Mouse (Mus musculus) midbrain, embryonic 12.5 days (tissue): Measurements from ENCODE around the gene Rhbdl2. TPM values are rescaled to one million over a fixed set of nuclear protein-coding genes. Genes with fewer than 3 reads are reported as not detected.

Source experiments
- ATAC-seq: fragments of 200-750 bp; cut with Nextera tagmentation; 2 replicates; pipeline ENCODE4 v1.8.0; 2017; ENCODE audit warnings: low read depth, moderate TSS enrichment, moderate library complexity; ENCODE audit not compliant: low FRiP score
- H3K27ac ChIP-seq: fragments of 300-500 bp; sonication (generic); replicated peaks from 2 replicates; pipeline ENCODE4 v1.5.1; 2016; ENCODE audit warnings: mild to moderate bottlenecking
- H3K27me3 ChIP-seq: fragments of 300-500 bp; sonication (generic); 2 replicates; pipeline ENCODE4 v1.6.1; 2016; ENCODE audit warnings: mild to moderate bottlenecking
- H3K36me3 ChIP-seq: fragments of 300-500 bp; sonication (generic); 2 replicates; pipeline ENCODE4 v1.6.1; 2016
- H3K4me1 ChIP-seq: fragments of 300-500 bp; sonication (generic); 2 replicates; pipeline ENCODE4 v1.6.1; 2016
- H3K4me2 ChIP-seq: fragments of 300-500 bp; sonication (generic); replicated peaks from 2 replicates; pipeline ENCODE4 v1.6.1; 2016; ENCODE audit warnings: mild to moderate bottlenecking, moderate library complexity
- H3K4me3 ChIP-seq: fragments of 300-500 bp; sonication (generic); 2 replicates; pipeline ENCODE4 v1.5.1; 2016; ENCODE audit warnings: mild to moderate bottlenecking
- H3K9ac ChIP-seq: fragments of 300-500 bp; sonication (generic); replicated peaks from 2 replicates; pipeline ENCODE4 v1.6.1; 2016; ENCODE audit warnings: mild to moderate bottlenecking, moderate library complexity
- H3K9me3 ChIP-seq: fragments of 300-500 bp; sonication (generic); 2 replicates; pipeline ENCODE4 v1.6.1; 2016; ENCODE audit warnings: mild to moderate bottlenecking
- WGBS: fragments of 180-500 bp; shearing (Covaris S2); methylation state at CpG from one replicate; pipeline ENCODE4 v1.1.7; 2016; 5-methylcytosine and 5-hydroxymethylcytosine counted together
- polyA plus RNA-seq: library from polyadenylated mRNA; unstranded; fragments of >200 nt; fragmentation: Nextera tagmentation; extraction: Ambion mirVana; gene quantifications from 2 replicates; pipeline ENCODE4 v1.2.1, GENCODE M21; 2016

The Rhbdl2 gene
- polyA plus RNA-seq, 1 experiment from 2014 or later = 0.47 TPM

- 83% methylated on average over 8 of the region's 8 CpGs for WGBS
- no peak overlapping the region for H3K4me2 ChIP-seq
- H3K4me1 ChIP-seq = no peaks in the 10 kb centered on the region
- ATAC-seq = no peak
- no peak overlapping the region for H3K4me3 ChIP-seq
- no peaks in the 10 kb centered on the region for H3K36me3 ChIP-seq
- H3K9ac ChIP-seq = no peak overlapping the region
- H3K27me3 ChIP-seq = no peaks in the 10 kb centered on the region
- H3K9me3 ChIP-seq = no peaks in the 10 kb centered on the region
- H3K27ac ChIP-seq = no peak overlapping the region
Measured at GRCm38 (mm10) chr4:123842126-123842525, 54.5 kb downstream of the Rhbdl2 start.

GRCm38 (mm10) chr4:123856888-123857287 lies 69.2 kb downstream of the Rhbdl2 start:
- Histone ChIP-seq H3K36me3 (no peaks in the 10 kb centered on the region), H3K27ac (no peak overlapping the region), H3K4me1 (no peaks in the 10 kb centered on the region), H3K9ac (no peak overlapping the region), H3K27me3 (no peaks in the 10 kb centered on the region), H3K9me3 (no peaks in the 10 kb centered on the region), H3K4me3 (no peak overlapping the region), H3K4me2 (no peak overlapping the region)
- 62% methylated on average over 4 of the region's 4 CpGs for WGBS
- no peak for ATAC-seq

GRCm38 (mm10) chr4:123858090-123858489 lies 70.4 kb downstream of the Rhbdl2 start:
- Histone ChIP-seq H3K27me3 (no peaks in the 10 kb centered on the region), H3K9ac (no peak overlapping the region), H3K27ac (no peak overlapping the region), H3K4me3 (no peak overlapping the region), H3K4me1 (no peaks in the 10 kb centered on the region), H3K36me3 (no peaks in the 10 kb centered on the region), H3K4me2 (no peak overlapping the region), H3K9me3 (no peaks in the 10 kb centered on the region)
- WGBS = 86% methylated on average over 7 of the region's 7 CpGs
- no peak for ATAC-seq

DNA sequence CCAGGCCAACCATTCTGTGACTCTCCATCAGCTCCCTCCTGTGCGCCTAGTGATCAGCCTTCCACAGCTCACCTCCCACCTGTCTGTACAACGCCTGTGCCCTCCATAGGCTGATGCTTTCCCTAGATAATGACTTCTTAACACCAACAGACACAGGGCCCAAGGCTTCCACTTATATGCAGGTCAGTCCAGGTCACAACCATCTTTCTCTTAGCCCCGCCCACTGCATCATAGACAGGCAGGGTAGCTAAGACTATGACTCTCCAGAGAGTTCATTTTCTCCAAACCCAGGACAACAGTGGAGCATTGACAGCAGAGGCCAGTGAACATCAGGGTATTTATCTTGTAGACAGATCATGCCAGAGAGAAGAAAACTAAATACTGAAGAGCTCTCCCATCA lies 71.7 kb downstream of the Rhbdl2 start, which contains the start of gene 4933427I04Rik:
Gene 4933427I04Rik (plus strand): TSS at position 301 of the 400 bp plus-strand sequence.
- H3K36me3 ChIP-seq = no peaks in the 10 kb centered on the region
- WGBS = 88% methylated on average over 3 of the region's 3 CpGs
- no peak within 1 kb of the TSS for H3K4me2 ChIP-seq
- H3K9ac ChIP-seq = no peak within 1 kb of the TSS
- H3K4me3 ChIP-seq = no peak within 1 kb of the TSS
- ATAC-seq = no peak
- H3K4me1 ChIP-seq = no peaks in the 10 kb centered on the region
- H3K27ac ChIP-seq = no peak within 1 kb of the TSS
- H3K9me3 ChIP-seq = no peaks in the 10 kb centered on the region
- no peaks in the 10 kb centered on the region for H3K27me3 ChIP-seq

DNA sequence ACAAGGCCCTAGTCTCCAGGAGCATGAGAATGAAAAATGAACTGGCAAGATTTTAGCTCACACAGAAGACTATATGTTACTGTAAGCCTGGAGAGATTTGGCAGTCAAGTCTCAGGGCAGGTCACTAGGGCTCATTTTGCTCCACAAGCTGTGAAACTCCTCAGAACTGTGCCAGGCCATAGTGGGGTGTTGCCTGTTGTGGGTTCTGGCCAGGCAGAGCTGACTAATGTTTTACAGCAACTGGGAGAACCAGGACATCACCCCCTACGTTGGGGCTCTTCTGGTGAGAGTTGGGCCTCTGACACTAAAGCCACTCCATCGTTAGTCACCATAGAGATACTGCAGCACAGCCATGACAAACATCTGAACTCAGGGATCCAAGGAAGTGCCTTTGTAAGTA lies 72.1 kb downstream of the Rhbdl2 start:
- Histone ChIP-seq H3K9ac (no peak overlapping the region), H3K4me2 (no peak overlapping the region), H3K27me3 (no peaks in the 10 kb centered on the region), H3K36me3 (no peaks in the 10 kb centered on the region), H3K9me3 (no peaks in the 10 kb centered on the region), H3K4me1 (no peaks in the 10 kb centered on the region), H3K27ac (no peak overlapping the region), H3K4me3 (no peak overlapping the region)
- WGBS = 61% methylated on average over 2 of the region's 2 CpGs
- ATAC-seq = no peak

- no peak for ATAC-seq
- Histone ChIP-seq H3K27ac (no peak overlapping the region), H3K9me3 (no peaks in the 10 kb centered on the region), H3K4me3 (no peak overlapping the region), H3K36me3 (no peaks in the 10 kb centered on the region), H3K27me3 (no peaks in the 10 kb centered on the region), H3K4me1 (no peaks in the 10 kb centered on the region), H3K9ac (no peak overlapping the region), H3K4me2 (no peak overlapping the region)
- 86% methylated on average over 5 of the region's 5 CpGs for WGBS
Measured at GRCm38 (mm10) chr4:123860621-123861020, 72.9 kb downstream of the Rhbdl2 start.

Other genes with a start within 250 kb of the Rhbdl2 start
- 78.3 and 79.3 TPM in 2 replicates for gene Macf1, start 103.5 kb upstream of the Rhbdl2 start, polyA plus RNA-seq
- 318 and 329 TPM in 2 replicates for gene Ndufs5, start 69.7 kb upstream of the Rhbdl2 start, polyA plus RNA-seq
- gene Akirin1, start 37.5 kb upstream of the Rhbdl2 start, polyA plus RNA-seq = 102 and 103 TPM in 2 replicates
- not detected in 2 replicates for gene 4933427I04Rik, start 71.8 kb downstream of the Rhbdl2 start, polyA plus RNA-seq
- gene Mycbp, start 117.0 kb downstream of the Rhbdl2 start, polyA plus RNA-seq = 49.9 and 51.5 TPM in 2 replicates
- 59.5 and 59.6 TPM in 2 replicates for gene Rragc, start 129.6 kb downstream of the Rhbdl2 start, polyA plus RNA-seq
- gene 4930535I16Rik, start 130.1 kb downstream of the Rhbdl2 start, polyA plus RNA-seq = not detected in 2 replicates